Mouse (Mus musculus) limb, embryonic 15.5 days (tissue): ENCODE data around the gene Gucy1b1. TPM values are rescaled to one million over a fixed set of nuclear protein-coding genes. Genes with fewer than 3 reads are reported as not detected.

Experiments used
- ATAC-seq: fragments of 200-750 bp; cut with Nextera tagmentation; 2 replicates; pipeline ENCODE4 v1.8.0; 2017; ENCODE audit warnings: low read depth, moderate TSS enrichment; ENCODE audit not compliant: insufficient number of reproducible peaks, low FRiP score, low TSS enrichment
- H3K27ac ChIP-seq: fragments of 300-500 bp; sonication (generic); 2 replicates; pipeline ENCODE4 v1.5.1; 2015; ENCODE audit warnings: moderate library complexity, mild to moderate bottlenecking, inconsistent platforms
- H3K27me3 ChIP-seq: fragments of 300-500 bp; sonication (generic); 2 replicates; pipeline ENCODE4 v1.6.1; 2015; ENCODE audit warnings: inconsistent platforms
- H3K36me3 ChIP-seq: fragments of 300-500 bp; sonication (generic); 2 replicates; pipeline ENCODE4 v1.6.1; 2015; ENCODE audit warnings: inconsistent platforms
- H3K4me1 ChIP-seq: fragments of 300-500 bp; sonication (generic); 2 replicates; pipeline ENCODE4 v1.6.1; 2015; ENCODE audit warnings: inconsistent platforms
- H3K4me2 ChIP-seq: fragments of 300-500 bp; sonication (generic); 2 replicates; pipeline ENCODE4 v1.6.1; 2015; ENCODE audit warnings: mild to moderate bottlenecking, inconsistent platforms
- H3K4me3 ChIP-seq: fragments of 300-500 bp; sonication (generic); 2 replicates; pipeline ENCODE4 v1.5.1; 2015; ENCODE audit warnings: mild to moderate bottlenecking, inconsistent platforms
- H3K9ac ChIP-seq: fragments of 300-500 bp; sonication (generic); 2 replicates; pipeline ENCODE4 v1.6.1; 2015; ENCODE audit warnings: inconsistent platforms
- H3K9me3 ChIP-seq: fragments of 300-500 bp; sonication (generic); 2 replicates; pipeline ENCODE4 v1.6.1; 2016; ENCODE audit warnings: inconsistent platforms
- WGBS: fragments of 180-500 bp; shearing (Covaris S2); methylation state at CpG from one replicate; pipeline ENCODE4 v1.1.7; 2015; 5-methylcytosine and 5-hydroxymethylcytosine counted together
- microRNA-seq: library from miRNA; unstranded; fragments of <30 nt; microRNA quantifications from one replicate; pipeline ENCODE4, GENCODE M21; 2016
- polyA plus RNA-seq: library from polyadenylated mRNA; unstranded; fragments of >200 nt; fragmentation: Nextera tagmentation; extraction: Ambion mirVana; gene quantifications from 2 replicates; pipeline ENCODE4 v1.2.1, GENCODE M21; 2015

Gene Gucy1b1
- polyA plus RNA-seq, 1 experiment from 2014 or later, result 11.2 TPM

DNA sequence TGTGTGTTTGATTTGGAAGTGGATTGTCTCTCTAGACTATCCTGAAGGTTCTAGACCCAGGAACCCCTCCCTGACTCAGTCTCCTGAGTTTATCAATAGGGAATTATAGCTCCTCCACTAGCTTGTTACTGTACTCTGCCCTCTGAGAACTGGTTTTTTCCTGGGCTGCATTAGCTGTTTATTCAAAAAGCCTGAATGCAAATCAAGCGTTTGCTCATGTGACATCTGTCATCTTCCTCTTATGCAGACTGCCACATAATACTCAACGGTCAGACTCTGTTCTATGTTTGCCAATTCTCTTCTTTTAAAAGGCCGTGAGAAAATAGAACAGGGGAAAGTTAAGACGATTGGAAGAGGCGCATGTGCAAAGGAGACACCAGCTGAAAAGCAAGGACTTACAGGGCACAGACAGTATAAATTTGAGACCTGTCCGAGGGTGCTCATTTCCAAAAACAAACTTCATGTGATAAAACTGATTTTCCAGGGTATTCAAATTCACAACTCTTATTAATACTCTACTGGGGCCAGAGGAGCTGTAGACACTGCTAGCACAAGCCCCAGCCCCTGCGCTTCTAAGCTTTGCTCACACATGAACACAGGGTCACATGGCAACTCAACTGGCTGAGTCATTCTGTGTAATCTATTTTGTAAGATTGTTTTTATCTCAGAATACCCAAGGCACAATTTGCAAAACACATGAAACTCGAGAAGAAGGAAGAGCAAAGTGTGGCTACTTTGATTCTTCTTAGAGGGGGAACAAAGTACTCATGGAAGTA lies 91.2 kb downstream of the Gucy1b1 start:
- H3K9ac ChIP-seq, result no peak overlapping the region
- ATAC-seq, result no peak
- H3K27me3 ChIP-seq, result no peaks in the 10 kb centered on the region
- no peaks in the 10 kb centered on the region for H3K4me1 ChIP-seq
- no peaks in the 10 kb centered on the region for H3K9me3 ChIP-seq
- no peak overlapping the region for H3K4me3 ChIP-seq
- no peaks in the 10 kb centered on the region for H3K36me3 ChIP-seq
- WGBS, result 79% methylated on average over 8 of the region's 8 CpGs
- no peak overlapping the region for H3K4me2 ChIP-seq
- H3K27ac ChIP-seq, result no peak overlapping the region

Small RNA genes lying within 50 kb of the gene (microRNA-seq; reads per million reads assigned to microRNA genes)
- not detected for gene Mir7010

Other genes with a start within 250 kb of the Gucy1b1 start
- 12.1 and 13.8 TPM in 2 replicates for gene Ctso, start 142.1 kb downstream of the Gucy1b1 start, polyA plus RNA-seq
- gene Tdo2, start 98.5 kb downstream of the Gucy1b1 start, polyA plus RNA-seq, result 0.09 TPM in 1 of 2 replicates, not detected in the other
- not detected in 2 replicates for gene Asic5, start 92.4 kb downstream of the Gucy1b1 start, polyA plus RNA-seq
- 14.1 and 15.1 TPM in 2 replicates for gene Gucy1a1, start 71.1 kb upstream of the Gucy1b1 start, polyA plus RNA-seq